ENCODE assay signal across 8 mouse cellular contexts in the genomic region with DNA sequence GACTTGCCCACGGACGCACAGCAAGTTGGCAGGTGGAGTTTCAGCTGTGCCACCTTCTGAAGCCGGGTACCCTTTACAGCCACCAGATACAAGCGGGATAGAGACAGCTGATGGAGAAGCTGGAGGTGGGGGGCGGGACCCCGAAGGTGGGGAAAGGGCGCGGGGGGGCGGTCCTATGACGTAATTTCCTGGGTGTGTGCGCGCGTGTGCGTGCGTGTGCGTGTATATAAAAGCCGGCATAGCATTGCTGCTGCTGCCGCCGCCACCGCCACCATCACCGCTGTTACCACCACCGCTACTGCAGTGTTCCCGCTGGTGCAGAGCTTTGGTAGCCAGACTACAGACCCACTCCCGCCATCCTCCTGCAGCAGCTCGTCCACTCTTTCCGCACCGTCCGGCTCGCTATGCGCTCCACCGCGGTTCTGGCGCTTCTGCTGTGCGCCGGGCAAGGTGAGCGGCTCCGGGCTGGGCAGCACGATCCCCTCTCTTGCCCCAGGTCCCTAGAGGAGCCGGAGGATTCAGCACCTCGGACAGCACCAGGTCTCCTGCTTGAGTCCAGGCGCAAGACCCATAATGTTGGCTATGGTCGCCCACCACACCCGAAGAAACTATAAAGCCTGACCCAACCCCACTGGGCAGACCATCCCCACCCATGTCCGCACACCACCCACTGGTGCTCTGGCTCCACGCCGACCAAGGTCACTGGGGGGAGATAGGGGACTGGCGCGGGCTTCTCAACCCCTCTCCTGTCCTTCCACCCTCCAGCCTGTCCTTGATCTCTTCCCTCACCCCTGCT. TPM values are rescaled to one million over a fixed set of nuclear protein-coding genes. Genes with fewer than 3 reads are reported as not detected.
A peak's percentile ranks its signal among the peaks of the same experiment; 100 is the strongest.
DNase-seq lines count a peak whose midpoint lies in the region; ATAC-seq lines count a peak whose summit lies in the region.
"Had no signal": no experiment of that assay in that cellular context is flagged by ENCODE, and none has a peak within 500 bp of the region (broad histone marks: within the 10 kb centered on the region; RNA-seq: fewer than 3 reads in every experiment).

Gene Chga, plus strand, starts transcription at position 249 of the 796 bp plus-strand sequence.

- intact Hi-C loops in left cerebral cortex, postnatal 14 days (cut with DNase I): no loop called here

- peak; percentile 78 for ATAC-seq in megakaryocyte-erythroid progenitor cell, adult 5-6 weeks (replicated peaks; ENCODE audit: low FRiP score, low TSS enrichment, poor library complexity, severe bottlenecking)

- peak; percentile 61 to 86 for DNase-seq in adrenal gland, adult (ENCODE audit: inconsistent age in 2 of 2, low spot score in 1 of 2)
- DNase-seq in cerebellum, adult 9-11 months: peak; percentile 88
- DNase-seq in frontal cortex, postnatal 25 days (ENCODE audit: low spot score in 2 of 2): peak; percentile 70
- DNase-seq in induced T-regulatory cell, adult 2 months (ENCODE audit: low read depth): peak; percentile 73
- peak; percentile 72 to 89 for DNase-seq in left cerebral cortex, postnatal 14 days (ENCODE audit: low spot score in 2 of 2)
- DNase-seq in right cerebral cortex, postnatal 36 days (ENCODE audit: low spot score in 2 of 2): peak; percentile 76 to 78

RNA-seq across cellular contexts. Expression of gene Chga, which starts in this region (rescaled TPM):
- total RNA-seq in left cerebral cortex, postnatal 14 days (2021): 100 to 1,000 TPM; 190 to 204 TPM
- not detected in 2 replicates for total RNA-seq in megakaryocyte-erythroid progenitor cell, adult 5-6 weeks (2014; fragmentation: Nextera tagmentation)
- not detected in 2 replicates for total RNA-seq in megakaryocyte-erythroid progenitor cell, adult 5-6 weeks (2017)
- total RNA-seq: neutrophil, adult 5-6 weeks had no signal

Comparison
In these comparisons a context has a peak if more than half of its experiments do, and no peak if none do; other contexts are left out.
1. Peak in every context shown above with its lines: DNase-seq and ATAC-seq.
2. RNA of gene Chga (total RNA-seq): 190 to 204 TPM in left cerebral cortex, postnatal 14 days; not detected in megakaryocyte-erythroid progenitor cell, adult 5-6 weeks; every median in the first group is over 100 times any median in the second.
3. Peak in ATAC-seq in megakaryocyte-erythroid progenitor cell, adult 5-6 weeks; RNA of the gene not detected or under 1 TPM.